Mouse (Mus musculus): ENCODE results near the gene Sytl2.

Sytl2 gene

DNA sequence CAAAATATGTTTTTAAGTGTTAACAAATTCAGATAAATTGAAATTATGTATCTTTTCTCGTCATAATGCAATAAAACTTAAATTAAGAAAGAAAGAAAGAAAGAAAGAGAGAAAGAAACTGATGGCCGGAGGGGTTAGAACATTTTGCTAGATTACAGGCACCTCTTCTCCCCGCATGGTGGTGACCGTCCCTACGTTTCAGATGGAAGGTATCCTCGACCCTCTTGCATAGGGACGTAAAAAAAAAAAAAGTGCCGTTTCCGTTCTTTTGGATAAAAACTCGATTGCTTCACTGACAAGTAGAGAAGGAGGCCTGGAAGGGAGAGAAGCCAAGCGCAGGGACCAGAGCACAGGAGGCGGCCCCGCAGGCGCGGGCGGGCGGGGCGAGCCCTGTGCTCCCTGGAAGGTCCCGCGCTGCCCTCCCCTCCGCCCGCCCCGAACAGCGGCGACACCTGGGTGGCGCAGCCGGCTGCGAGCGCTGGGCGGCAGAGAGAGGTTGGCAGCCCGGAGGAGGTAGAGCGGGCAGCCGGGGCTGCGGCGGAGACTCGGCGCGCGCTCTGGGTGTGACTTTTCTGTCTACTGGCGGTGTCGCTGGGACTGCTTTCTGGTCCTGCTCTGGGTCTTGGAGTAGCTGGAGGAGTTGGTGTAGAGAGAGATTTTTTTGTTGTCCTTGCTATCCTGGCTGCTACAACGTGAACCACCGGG lies at the start of gene Sytl2:
TSS of gene Sytl2 (plus strand) at position 311 of the 705 bp plus-strand sequence.
- peak in 1 of 2 experiments; percentile 10 for DNase-seq (ENCODE audit: low spot score in 2 of 2)

DNA sequence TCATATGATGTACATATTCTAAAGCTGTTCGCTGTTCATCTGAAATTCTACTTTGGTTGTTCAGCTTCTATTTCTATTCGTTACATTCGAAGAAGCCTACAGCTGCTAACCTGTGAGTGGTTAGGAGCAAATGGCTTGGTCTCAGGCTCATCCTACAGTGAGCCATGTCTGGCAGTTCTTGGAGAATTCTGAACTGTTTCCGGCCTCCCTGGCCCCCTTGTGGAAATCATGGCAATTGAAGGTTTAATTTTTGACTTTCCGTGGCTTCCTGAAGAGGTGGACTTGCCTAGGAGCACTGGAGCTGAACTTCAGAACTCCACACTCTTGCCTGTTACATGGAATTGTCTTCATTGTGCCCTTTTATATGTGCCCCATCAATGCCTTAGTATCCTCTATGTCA lies 49.1 kb upstream of the Sytl2 start:
- DNase-seq (ENCODE audit: low spot score in 2 of 2), result no peak

DNA sequence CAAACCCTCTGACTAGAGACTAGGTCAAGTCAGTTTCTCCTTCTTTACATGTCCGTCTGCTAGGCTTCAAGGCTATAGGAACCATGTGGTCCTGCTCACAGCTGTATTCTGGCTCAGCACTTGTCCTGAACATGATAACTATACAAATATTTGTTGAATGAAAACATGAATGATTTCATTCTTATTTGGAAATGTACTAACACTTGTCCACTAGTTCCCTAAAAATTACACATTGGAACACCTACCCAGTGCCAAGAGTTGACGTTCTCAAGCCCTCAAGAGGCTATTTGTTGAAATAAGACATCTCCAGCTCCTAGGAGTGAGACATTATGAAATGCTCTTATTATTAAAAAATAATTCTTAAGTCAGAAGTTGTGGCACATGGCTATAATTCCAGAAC lies 43.4 kb upstream of the Sytl2 start:
- DNase-seq (ENCODE audit: low spot score in 2 of 2), result no peak

DNA sequence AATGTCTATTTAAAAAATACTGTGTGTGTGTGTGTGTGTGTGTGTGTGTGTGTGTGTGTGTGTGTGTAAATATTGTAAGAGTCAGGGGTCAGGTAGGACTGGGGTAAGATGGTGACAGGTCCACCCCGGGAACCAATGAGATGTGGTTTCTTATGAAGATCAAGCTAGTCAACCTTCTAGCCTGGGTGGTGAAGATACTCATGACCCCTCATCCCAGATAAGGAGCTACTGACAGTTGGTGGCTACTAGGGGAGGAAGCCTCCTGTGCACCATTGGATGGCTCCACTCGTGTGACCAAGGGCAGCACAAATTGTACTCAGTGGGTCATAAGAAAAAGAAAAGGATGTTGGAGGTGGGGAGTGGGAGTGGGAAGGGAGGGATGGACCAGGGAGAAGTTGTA lies 42.2 kb upstream of the Sytl2 start:
- DNase-seq (ENCODE audit: low spot score in 2 of 2), result no peak

DNA sequence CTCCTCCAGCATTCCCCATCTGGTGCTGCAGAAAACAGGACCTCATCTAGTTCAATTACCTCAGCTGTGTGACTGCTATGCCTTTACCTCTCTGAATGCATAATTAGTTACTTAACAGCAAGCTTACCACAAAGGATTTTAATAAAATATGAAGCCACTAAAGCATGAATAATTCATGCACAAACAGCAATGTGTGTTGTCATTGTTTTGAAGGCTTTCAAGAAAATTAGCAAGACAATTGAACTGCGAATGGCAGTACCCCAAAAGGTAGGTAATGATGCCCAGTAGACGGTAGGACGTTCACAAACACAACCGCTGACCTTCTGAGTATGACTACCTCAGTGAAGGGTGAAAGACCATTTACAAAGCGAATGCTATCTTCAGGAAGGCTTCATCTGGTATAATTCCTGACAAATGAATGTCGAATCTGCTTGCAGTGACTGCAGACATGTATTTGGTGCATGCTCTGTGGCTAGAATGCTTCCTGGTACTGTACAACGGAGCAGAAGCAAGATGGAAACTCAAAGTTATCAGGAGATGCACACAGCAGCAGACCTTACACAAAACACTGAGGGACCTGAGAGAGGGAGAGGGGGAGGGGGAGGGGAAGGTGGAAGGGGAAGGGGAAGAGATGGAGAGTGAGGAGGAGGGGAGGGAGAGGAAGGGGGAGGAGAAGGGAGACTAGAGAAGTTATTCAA lies 40.0 kb upstream of the Sytl2 start:
- DNase-seq (ENCODE audit: low spot score in 2 of 2), result no peak

DNA sequence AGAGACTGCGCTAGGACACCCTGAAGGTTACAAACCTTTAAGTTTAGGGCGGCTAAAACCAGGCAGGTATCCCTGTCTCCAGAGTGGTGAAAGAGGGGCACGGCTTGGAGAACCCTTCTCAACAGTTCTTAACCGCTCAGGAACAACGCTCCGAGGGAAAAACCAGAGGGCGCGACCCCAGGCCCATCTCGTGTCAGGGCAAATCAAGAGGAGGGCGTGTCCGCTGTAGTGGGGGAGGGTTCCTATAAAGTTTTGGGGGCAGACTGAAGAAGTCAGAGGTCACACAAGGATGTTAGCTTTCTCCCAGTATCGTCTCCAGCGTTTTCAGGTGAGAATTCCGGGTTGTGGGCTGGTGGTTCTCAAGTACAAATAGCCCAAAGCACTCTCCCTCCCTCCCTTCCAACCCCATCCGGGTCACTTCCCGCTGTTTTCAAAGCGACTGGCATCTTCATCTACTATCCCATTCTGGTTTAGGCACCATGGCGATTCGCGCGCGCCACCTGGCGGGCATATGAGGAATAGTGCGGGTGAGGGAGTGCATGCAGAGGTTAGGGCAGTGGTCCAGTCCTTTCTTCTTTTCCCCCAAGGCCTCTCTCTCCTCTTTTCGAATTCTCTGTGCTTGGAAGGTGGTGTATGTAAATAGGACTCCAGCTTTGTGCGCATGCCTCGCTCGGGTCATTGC lies 36.6 kb upstream of the Sytl2 start, which contains the start of gene Ccdc83:
TSS of gene Ccdc83 (minus strand) at position 489 of the 682 bp plus-strand sequence.
- DNase-seq (ENCODE audit: low spot score in 2 of 2), result peak; percentile 61 to 76

DNA sequence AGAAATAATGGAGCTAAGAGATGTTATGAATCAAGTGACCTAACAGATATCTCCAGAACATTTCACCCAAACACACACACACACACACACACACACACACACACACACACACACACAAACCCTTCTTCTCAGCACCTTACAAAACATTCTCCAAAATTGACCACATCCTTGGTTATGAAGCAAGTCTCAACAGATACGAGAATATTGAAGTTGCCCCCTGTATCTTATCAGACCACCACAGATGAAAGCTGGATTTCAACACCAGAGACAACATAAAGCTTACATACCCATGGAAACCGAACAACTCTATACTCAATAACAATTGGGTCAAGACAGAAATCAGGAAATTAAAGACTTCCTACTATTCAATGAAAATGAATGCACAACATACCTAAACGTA lies 31.9 kb upstream of the Sytl2 start:
- DNase-seq (ENCODE audit: low spot score in 2 of 2), result no peak

DNA sequence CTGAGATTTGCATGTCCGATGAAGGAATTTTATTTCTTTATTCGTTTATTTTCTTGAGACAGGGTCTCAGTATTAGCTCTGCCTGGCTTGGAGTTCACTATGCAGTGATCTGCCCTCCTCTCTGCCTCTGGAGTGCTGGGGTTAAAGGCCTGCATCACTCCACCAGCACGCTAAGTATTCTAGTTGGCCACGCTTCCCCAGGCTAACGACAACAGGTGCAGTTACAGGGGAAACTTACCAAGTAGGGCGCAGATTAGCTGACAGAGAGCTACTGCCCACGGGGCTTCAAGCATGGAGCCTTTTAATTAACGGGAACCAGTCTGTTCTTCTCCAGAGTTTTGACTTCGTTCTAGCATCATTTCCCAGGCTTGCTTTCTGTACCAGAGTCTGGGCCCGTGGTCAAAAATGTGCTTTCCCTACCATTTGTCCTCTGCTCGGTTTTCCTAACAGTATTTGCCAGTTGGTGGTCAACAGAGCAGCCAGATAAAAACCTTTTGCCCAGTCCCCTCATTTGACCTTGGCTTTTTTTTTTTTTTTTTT lies 27.4 kb upstream of the Sytl2 start:
- DNase-seq (ENCODE audit: low spot score in 2 of 2), result no peak

DNA sequence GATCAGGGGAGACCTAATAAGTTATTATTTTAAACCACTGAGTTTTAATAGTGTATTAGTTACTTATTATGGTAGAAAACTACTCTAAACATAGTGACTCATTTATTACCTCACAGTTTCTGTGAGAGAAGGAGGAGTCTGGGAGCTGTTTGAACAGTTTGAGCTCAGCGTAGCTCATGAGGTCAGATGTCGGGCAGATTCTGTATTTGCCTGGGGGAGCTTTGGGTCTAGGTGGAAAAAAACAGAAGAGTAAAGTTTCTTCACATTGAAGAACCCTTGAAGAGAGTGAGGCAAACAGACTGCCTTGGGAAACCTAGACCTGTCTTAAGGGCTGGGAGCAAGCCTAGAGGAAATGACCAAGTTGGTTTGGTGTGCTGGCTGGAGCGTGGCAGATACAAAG lies 24.8 kb upstream of the Sytl2 start:
- no peak for DNase-seq (ENCODE audit: low spot score in 2 of 2)

DNA sequence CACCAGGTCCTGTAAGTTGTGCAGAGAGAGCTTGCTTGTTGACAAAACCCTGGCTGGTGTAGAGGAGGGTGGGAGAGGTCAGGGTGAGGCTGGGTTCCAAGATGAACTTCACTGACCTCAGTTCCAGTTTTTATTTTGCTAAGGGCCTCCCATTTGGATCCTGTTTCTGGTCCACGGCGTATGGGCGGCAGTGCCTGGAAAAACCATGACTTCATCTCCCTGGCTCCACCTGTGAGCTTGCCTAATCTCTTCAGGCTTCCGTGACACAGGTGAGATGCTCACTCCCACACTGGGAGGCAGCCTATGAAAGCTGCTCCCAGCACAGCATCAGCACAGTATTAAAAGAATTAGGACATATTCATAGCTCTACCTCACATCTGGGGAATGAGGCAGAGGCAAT lies 24.3 kb upstream of the Sytl2 start:
- DNase-seq (ENCODE audit: low spot score in 2 of 2), result no peak

DNA sequence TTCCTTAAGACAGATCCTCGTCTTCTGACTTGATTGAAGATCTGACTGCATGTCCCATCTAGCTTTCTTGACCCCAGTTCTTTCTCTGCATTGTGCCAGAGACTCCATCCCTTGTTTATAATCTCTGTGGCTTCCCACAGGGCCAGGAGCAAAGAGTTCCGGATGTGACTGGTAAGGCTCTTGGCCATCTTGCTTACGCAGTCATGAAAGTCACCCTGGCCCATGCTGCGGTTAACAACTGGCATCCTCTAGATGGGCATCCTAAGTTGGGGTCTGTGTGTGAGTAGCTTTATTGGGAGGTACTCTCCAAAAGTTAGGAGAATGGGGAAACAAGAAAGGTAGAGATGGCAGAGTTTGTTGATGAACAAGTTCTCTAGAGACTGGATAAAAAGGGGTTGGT lies 22.9 kb upstream of the Sytl2 start:
- no peak for DNase-seq (ENCODE audit: low spot score in 2 of 2)

DNA sequence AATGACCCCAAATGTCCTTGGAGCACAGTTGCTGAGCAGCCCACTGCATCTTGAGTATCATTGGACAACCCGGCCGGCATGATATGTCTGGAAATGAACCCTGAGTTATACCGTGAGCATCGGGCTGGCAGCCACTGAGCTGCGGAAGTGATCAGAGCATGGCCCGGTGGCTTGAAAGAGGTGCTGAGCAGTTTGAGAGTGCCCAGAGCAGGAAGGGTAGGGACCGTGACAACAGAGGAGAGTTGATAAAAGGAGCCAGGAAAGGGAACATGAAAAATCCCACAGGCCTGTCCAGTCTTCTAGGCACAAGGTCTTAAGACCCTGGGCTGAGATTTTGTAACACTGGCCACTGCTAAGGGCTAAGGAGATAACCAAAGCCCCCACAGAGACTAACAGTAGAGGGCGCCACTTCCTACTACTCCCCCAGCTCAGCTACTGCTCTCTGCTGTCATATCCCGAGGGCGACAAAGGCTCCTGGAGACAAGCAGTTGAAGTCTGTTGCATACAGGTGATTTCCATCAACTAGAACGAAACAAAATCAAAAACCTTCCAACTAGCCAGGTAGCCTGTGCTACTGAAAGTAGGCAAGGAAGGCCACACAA lies 21.7 kb upstream of the Sytl2 start:
- DNase-seq (ENCODE audit: low spot score in 2 of 2), result no peak

DNA sequence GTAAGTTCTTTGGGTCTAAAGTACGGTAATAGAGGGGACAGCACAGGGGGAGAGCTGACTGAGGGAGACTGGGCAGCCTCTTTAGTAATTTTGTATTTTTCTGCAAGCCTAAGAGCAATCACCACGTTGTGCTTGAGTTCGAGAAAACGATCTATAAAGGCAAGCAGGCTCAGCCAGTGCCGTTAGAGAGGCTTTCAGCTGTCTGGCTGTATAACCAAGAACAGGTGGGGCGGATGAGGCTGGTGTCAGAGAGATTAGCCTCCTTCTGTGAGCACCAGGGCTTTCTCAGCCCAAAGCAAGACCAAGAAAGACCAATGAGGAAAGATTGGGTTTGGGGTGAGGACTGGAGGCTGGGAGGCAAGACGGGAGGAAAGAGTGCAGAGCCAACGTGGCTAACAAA lies 21.2 kb upstream of the Sytl2 start:
- DNase-seq (ENCODE audit: low spot score in 2 of 2), result no peak

DNA sequence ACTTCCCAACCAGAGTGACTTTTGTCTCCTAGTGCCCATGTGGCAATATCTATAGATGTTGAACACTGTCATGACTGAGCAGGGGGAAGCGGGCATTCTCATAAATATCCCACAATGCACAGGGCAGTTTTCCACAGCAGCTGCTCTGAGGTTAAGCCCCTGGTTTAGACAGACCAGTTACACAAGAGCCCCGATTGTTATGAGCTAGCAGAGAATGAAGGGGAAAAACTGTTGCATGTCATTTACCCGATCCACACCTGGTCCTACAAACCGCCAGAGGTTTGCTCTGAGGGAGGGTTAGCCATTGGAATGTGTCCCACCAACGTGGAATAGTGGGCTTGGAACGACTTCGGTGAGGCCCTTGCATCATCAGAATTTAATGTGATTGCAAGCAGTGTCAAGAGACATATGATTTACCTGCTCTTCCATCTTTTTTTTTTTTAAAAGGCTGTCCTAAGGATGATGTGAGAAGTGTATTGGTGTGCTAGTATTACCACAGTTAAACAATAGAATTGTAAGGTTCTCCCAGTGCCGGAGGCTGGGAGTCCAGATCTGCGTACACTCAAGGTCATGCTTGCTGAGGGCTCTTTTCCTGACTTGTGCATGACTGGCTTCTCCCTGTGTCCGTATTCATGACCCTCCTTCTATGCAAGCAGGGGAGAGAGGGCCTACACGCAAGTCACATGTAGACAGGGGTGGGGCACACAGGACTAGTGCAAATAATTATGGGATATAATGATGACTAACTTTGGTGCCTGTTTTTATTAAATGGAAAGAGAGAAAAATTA lies 20.1 kb upstream of the Sytl2 start:
- no peak for DNase-seq (ENCODE audit: low spot score in 2 of 2)

DNA sequence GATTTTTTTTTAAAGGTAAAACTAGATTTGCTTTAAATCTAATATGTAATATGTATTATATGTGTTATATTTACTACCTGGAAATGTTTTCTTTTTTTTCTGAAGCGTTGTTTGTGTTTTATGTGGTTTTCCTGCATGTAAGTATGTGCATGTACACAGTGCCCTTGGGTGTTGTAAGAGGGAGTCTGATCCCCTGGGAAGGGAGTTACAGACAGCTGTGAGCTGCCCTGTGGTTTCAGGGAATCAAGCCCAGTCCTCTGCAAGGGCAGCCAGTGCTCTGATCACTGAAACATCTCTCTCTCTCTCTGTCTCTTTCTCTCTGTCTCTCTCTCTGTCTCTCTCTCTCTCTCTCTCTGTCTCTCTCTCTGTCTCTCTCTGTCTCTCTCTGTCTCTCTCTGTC lies 19.3 kb upstream of the Sytl2 start:
- DNase-seq (ENCODE audit: low spot score in 2 of 2), result no peak

DNA sequence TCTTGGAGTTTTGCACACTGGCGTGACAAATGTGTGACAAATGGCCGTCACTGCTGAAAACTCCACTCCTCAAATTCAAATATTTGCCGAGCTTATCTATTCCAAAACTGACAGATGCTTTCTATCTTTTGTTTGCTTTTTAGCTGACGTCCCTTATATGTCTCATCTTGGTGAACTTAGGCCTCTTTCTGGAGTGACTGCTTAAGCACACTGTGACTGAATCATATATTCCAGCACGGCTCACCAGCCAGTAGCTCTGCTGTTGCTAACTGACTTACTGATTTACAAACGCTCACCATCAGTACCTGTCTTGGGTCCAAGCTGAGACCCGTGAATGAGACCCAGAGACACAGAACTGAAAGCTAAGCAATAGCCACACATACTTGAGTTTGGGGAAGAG lies 17.3 kb upstream of the Sytl2 start:
- DNase-seq (ENCODE audit: low spot score in 2 of 2), result no peak

DNA sequence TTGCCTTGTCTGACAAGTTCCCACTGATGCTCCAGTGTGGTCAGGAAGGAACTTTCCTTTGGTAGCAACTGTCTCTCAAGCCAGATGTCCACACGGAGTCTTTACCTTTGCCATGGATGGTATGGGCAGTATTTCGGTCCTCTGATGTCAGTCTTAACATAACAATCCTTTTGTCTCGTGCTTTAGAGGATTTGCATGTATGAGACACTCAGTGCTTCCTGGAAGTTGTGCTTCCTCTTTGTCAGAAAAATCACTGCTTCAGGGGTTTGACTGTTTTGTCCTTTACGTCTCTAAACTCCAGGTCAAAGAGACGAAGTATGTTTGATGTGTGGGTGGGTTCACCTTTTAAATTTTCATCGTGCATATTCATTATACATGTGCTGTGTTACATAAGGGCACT lies 10.2 kb upstream of the Sytl2 start:
- DNase-seq (ENCODE audit: low spot score in 2 of 2), result no peak

DNA sequence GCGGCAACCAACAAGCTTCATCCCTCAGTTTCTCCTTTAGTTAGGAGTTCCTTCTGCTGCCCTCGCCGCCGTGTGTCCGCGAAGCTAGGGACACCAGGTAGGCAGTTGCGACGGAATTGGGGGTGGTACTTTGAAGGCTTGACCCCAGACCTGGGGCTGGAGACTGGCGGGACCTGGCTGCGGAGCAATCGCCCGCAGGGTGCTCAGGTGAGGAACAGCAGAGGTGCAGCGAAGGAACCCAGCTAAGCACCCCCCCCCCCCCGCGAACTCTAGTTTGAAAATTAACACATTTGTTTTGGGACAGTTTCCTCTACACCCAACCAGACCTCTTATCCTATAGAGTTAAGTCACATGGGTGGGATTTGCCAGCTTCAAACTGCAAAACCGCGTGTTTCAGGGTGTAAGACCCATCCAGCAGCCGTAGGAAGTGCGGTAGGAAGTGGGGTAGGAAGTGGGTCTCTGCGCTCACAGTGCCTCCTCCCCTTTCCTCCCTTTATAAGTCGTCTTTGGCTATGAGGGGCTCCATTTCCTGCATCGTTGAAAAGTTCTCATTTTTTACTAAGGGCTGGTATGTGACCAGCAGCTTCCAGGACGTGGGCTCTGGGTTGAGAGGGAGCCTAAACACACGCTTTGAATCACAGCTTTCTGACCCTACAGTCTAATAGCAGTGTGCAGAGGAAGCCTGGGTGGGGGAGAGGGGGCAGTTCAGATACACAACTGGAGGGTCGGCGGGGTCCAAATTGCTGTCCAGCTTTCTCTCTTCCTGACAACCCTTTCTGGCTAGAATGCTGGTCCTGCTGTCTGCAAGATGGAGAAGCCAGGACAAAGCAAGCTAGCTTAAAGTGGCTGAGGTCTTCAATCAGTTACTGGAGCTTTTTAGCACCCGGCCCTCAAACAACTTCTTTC lies 848 bp downstream of the Sytl2 start:
- DNase-seq (ENCODE audit: low spot score in 2 of 2), result no peak

DNA sequence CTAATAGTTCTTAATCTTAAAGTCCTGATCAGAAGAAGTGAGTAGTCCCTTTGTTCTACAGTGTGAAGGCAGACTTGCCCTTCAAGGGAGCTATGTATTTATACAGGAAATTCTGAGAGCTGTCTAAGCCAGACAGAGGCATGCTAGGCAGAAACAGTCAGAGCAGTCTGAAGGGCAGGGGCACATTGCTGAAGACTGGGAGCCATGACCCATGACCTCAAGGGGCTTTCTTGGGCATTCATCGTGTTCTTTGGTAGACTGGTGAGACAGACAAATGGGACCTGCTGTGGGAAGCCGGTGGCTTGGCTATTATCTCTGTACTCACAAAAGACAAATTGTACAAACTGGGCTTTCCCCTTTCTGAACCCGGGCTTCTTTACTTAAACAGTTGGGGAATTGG lies 4.0 kb downstream of the Sytl2 start:
- DNase-seq (ENCODE audit: low spot score in 2 of 2), result no peak

DNA sequence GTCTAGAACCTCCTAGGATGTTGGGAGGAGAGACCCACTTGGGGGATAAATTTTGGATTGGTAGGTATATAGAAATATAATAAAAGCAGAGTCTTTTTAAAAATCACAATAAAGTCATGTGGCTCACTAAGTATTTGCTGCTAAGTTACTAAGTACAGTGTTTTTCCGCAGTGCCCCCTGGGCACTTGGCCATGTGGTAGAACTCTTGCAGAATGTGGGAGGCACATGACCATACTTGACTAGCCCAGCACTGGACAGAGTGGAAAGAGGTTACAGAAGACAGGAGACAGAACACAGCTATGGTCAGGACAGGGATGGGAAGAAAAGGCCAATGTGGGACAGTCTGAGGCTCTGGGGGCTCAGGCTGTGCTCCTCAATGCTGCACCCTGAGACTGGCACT lies 4.9 kb downstream of the Sytl2 start:
- DNase-seq (ENCODE audit: low spot score in 2 of 2), result no peak
